14 mouse cellular contexts compared by ENCODE assay signal in the genomic region with DNA sequence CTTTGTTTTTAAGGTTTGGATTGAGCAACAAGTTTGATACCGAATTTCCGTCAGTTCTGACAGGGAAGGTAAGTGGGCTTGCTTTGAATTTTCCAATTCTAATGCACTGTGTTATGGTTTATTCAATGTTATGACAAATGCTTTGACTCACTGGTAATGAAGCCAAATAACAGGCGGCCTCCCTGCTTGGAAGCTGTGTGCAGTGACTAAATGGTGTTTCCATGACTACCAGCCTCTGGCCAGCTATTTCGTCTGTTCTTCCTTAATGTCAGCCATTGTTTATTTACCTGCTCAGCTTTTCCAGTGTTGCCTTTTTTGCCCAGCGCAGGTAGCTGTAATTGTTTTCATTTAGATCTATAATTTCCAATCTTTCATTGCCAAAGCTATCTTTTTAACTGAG. TPM values are rescaled to one million over a fixed set of nuclear protein-coding genes. Genes with fewer than 3 reads are reported as not detected.
DNase-seq lines count a peak whose midpoint lies in the region; ATAC-seq and TF ChIP-seq lines count a peak whose summit lies in the region.
"Had no signal": no experiment of that assay in that cellular context is flagged by ENCODE, and none has a peak within 500 bp of the region (broad histone marks: within the 10 kb centered on the region; RNA-seq: fewer than 3 reads in every experiment).

No protein-coding gene starts in this region.

- no peak for DNase-seq in hindbrain, embryonic 10.5 days (ENCODE audit: low spot score)
- peak; percentile 62 for DNase-seq in adipocyte (ENCODE audit: low spot score)
- peak; percentile 22 for DNase-seq in forebrain, postnatal 0 days
- no peak for DNase-seq in testis, postnatal 10 days (ENCODE audit: low spot score)
- no peak for DNase-seq in frontal cortex, postnatal 25 days (ENCODE audit: low spot score in 2 of 2)
- DNase-seq: heart, postnatal 4 days; kidney, postnatal 25 days had no signal

- no peaks in the 10 kb centered on the region; the same call in 1 of the 2 replicates for H3K4me1 ChIP-seq in hindbrain, embryonic 15.5 days (replicated peaks)
- no peaks in the 10 kb centered on the region for H3K4me1 ChIP-seq in hindbrain, embryonic 10.5 days (replicated peaks)
- H3K4me1 ChIP-seq in midbrain, embryonic 15.5 days, result 0 out of 2 replicates have a peak, but pooled peaks cover 3% of the 10 kb centered on the region
- 0 out of 2 replicates have a peak, but pooled peaks cover 3% of the 10 kb centered on the region for H3K4me1 ChIP-seq in midbrain, embryonic 13.5 days (replicated peaks)
- H3K4me1 ChIP-seq in forebrain, postnatal 0 days (ENCODE audit: insufficient read depth), result no peaks in the 10 kb centered on the region
- H3K4me1 ChIP-seq: limb, embryonic 13.5 days had no signal

- no peak overlapping the region for H3K4me3 ChIP-seq in hindbrain, embryonic 15.5 days
- H3K4me3 ChIP-seq in hindbrain, embryonic 10.5 days, result no peak overlapping the region
- H3K4me3 ChIP-seq in midbrain, embryonic 15.5 days, result no peak overlapping the region
- no peak overlapping the region for H3K4me3 ChIP-seq in midbrain, embryonic 13.5 days (replicated peaks)
- H3K4me3 ChIP-seq in forebrain, postnatal 0 days (ENCODE audit: low read depth, low read length), result no peak overlapping the region
- H3K4me3 ChIP-seq: limb, embryonic 13.5 days had no signal

- H3K4me2 ChIP-seq in hindbrain, embryonic 15.5 days, result no peak overlapping the region
- H3K4me2 ChIP-seq in midbrain, embryonic 15.5 days, result no peak overlapping the region
- H3K4me2 ChIP-seq in midbrain, embryonic 13.5 days (replicated peaks), result no peak overlapping the region
- H3K4me2 ChIP-seq in forebrain, postnatal 0 days (ENCODE audit: low read depth), result no peak overlapping the region
- H3K4me2 ChIP-seq: limb, embryonic 13.5 days had no signal

- 37% methylated on average over 5 of the region's 5 CpGs for WGBS in hindbrain, embryonic 15.5 days
- WGBS in hindbrain, embryonic 10.5 days, result 66% methylated on average over 5 of the region's 5 CpGs
- 49% methylated on average over 5 of the region's 5 CpGs for WGBS in midbrain, embryonic 15.5 days
- 57% methylated on average over 5 of the region's 5 CpGs for WGBS in midbrain, embryonic 13.5 days
- WGBS in forebrain, postnatal 0 days, result 36% methylated on average over 5 of the region's 5 CpGs

- no peaks in the 10 kb centered on the region for H3K36me3 ChIP-seq in hindbrain, embryonic 15.5 days
- H3K36me3 ChIP-seq in hindbrain, embryonic 10.5 days, result no peaks in the 10 kb centered on the region
- no peaks in the 10 kb centered on the region for H3K36me3 ChIP-seq in midbrain, embryonic 15.5 days (replicated peaks)
- no peaks in the 10 kb centered on the region for H3K36me3 ChIP-seq in midbrain, embryonic 13.5 days
- H3K36me3 ChIP-seq in forebrain, postnatal 0 days (ENCODE audit: insufficient read depth), result no peaks in the 10 kb centered on the region
- H3K36me3 ChIP-seq: limb, embryonic 13.5 days had no signal

- peaks cover 22% of the 10 kb centered on the region for H3K27me3 ChIP-seq in hindbrain, embryonic 15.5 days
- H3K27me3 ChIP-seq in hindbrain, embryonic 10.5 days (ENCODE audit: insufficient read depth, poor library complexity, severe bottlenecking), result peaks cover 80% of the 10 kb centered on the region
- peaks cover 22% of the 10 kb centered on the region; the same call in 1 of the 2 replicates for H3K27me3 ChIP-seq in midbrain, embryonic 15.5 days (replicated peaks)
- peaks cover 48% of the 10 kb centered on the region for H3K27me3 ChIP-seq in midbrain, embryonic 13.5 days
- H3K27me3 ChIP-seq in forebrain, postnatal 0 days (ENCODE audit: insufficient read depth, low read length), result no peaks in the 10 kb centered on the region; the same call in 1 of the 2 replicates

- TF ChIP-seq CTCF in forebrain, postnatal 0 days (IDR thresholded peaks at IDR 0.05; ENCODE audit: low read depth), result no peak

- ATAC-seq in hindbrain, embryonic 15.5 days (ENCODE audit: low FRiP score, low read depth), result peak; percentile 63
- peak; percentile 52; the same call in 1 of the 2 replicates for ATAC-seq in midbrain, embryonic 15.5 days (replicated peaks)
- ATAC-seq in midbrain, embryonic 13.5 days, result no peak
- no peak for ATAC-seq in forebrain, postnatal 0 days

- no peak overlapping the region for H3K27ac ChIP-seq in hindbrain, embryonic 15.5 days (replicated peaks)
- no peak overlapping the region for H3K27ac ChIP-seq in hindbrain, embryonic 10.5 days
- H3K27ac ChIP-seq in midbrain, embryonic 15.5 days, result 0 out of 2 replicates have a peak overlapping the region, but pooled peaks have one; percentile 30
- no peak overlapping the region for H3K27ac ChIP-seq in midbrain, embryonic 13.5 days
- H3K27ac ChIP-seq in forebrain, postnatal 0 days (ENCODE audit: low read depth, low read length), result no peak overlapping the region
- H3K27ac ChIP-seq: limb, embryonic 13.5 days; stomach, postnatal 0 days had no signal

- H3K9ac ChIP-seq in hindbrain, embryonic 15.5 days, result no peak overlapping the region
- no peak overlapping the region for H3K9ac ChIP-seq in midbrain, embryonic 15.5 days
- H3K9ac ChIP-seq in midbrain, embryonic 13.5 days (replicated peaks), result no peak overlapping the region
- H3K9ac ChIP-seq in forebrain, postnatal 0 days, result no peak overlapping the region
- H3K9ac ChIP-seq: limb, embryonic 13.5 days had no signal

- no peaks in the 10 kb centered on the region for H3K9me3 ChIP-seq in hindbrain, embryonic 15.5 days
- no peaks in the 10 kb centered on the region for H3K9me3 ChIP-seq in hindbrain, embryonic 10.5 days
- no peaks in the 10 kb centered on the region for H3K9me3 ChIP-seq in midbrain, embryonic 15.5 days
- H3K9me3 ChIP-seq in midbrain, embryonic 13.5 days, result no peaks in the 10 kb centered on the region
- no peaks in the 10 kb centered on the region for H3K9me3 ChIP-seq in forebrain, postnatal 0 days (ENCODE audit: low read length)
- H3K9me3 ChIP-seq: limb, embryonic 13.5 days had no signal

RNA-seq across cellular contexts. Expression of gene Chic1, which starts 9.9 kb away (rescaled TPM):
- 6.7 and 7.0 TPM in 2 replicates for polyA plus RNA-seq in hindbrain, embryonic 15.5 days (2015; fragmentation: Nextera tagmentation; extraction: Ambion mirVana)
- 4.4 and 5.5 TPM in 2 replicates for polyA plus RNA-seq in hindbrain, embryonic 10.5 days (2016; fragmentation: Nextera tagmentation; extraction: Ambion mirVana)
- 7.4 and 8.3 TPM in 2 replicates for polyA plus RNA-seq in midbrain, embryonic 15.5 days (2015; fragmentation: Nextera tagmentation; extraction: Ambion mirVana)
- 8.4 and 8.9 TPM in 2 replicates for polyA plus RNA-seq in midbrain, embryonic 13.5 days (2015; fragmentation: Nextera tagmentation; extraction: Ambion mirVana)
- 10.8 and 13.5 TPM in 2 replicates for total RNA-seq in forebrain, postnatal 0 days (2014; rRNA removed)
- polyA plus RNA-seq in forebrain, postnatal 0 days (2015; fragmentation: Nextera tagmentation; extraction: Ambion mirVana), result 1.4 and 3.4 TPM in 2 replicates

RNA-seq across cellular contexts. Expression of gene Cdx4, which starts 45.0 kb away (rescaled TPM):
- not detected in 2 replicates for polyA plus RNA-seq in hindbrain, embryonic 15.5 days (2015; fragmentation: Nextera tagmentation; extraction: Ambion mirVana)
- not detected in 2 replicates for polyA plus RNA-seq in hindbrain, embryonic 10.5 days (2016; fragmentation: Nextera tagmentation; extraction: Ambion mirVana)
- polyA plus RNA-seq in midbrain, embryonic 15.5 days (2015; fragmentation: Nextera tagmentation; extraction: Ambion mirVana), result not detected in 2 replicates
- not detected in 2 replicates for polyA plus RNA-seq in midbrain, embryonic 13.5 days (2015; fragmentation: Nextera tagmentation; extraction: Ambion mirVana)
- total RNA-seq in forebrain, postnatal 0 days (2014; rRNA removed), result not detected in 2 replicates
- not detected in 2 replicates for polyA plus RNA-seq in forebrain, postnatal 0 days (2015; fragmentation: Nextera tagmentation; extraction: Ambion mirVana)
- total RNA-seq: heart, postnatal 4 days had no signal
- polyA plus RNA-seq: gonadal fat pad, adult 2 months; limb, embryonic 13.5 days; lung, embryonic 16.5 days; stomach, postnatal 0 days had no signal

RNA-seq across cellular contexts. Expression of gene Tsx, which starts 48.1 kb away (rescaled TPM):
- polyA plus RNA-seq in hindbrain, embryonic 15.5 days (2015; fragmentation: Nextera tagmentation; extraction: Ambion mirVana), result 0.26 and 0.34 TPM in 2 replicates
- 0.21 TPM in 1 of 2 replicates, not detected in the other for polyA plus RNA-seq in hindbrain, embryonic 10.5 days (2016; fragmentation: Nextera tagmentation; extraction: Ambion mirVana)
- polyA plus RNA-seq in midbrain, embryonic 15.5 days (2015; fragmentation: Nextera tagmentation; extraction: Ambion mirVana), result 0.28 and 0.37 TPM in 2 replicates
- 0.34 and 0.35 TPM in 2 replicates for polyA plus RNA-seq in midbrain, embryonic 13.5 days (2015; fragmentation: Nextera tagmentation; extraction: Ambion mirVana)
- total RNA-seq in forebrain, postnatal 0 days (2014; rRNA removed), result not detected in 2 replicates
- 0.30 and 0.52 TPM in 2 replicates for polyA plus RNA-seq in forebrain, postnatal 0 days (2015; fragmentation: Nextera tagmentation; extraction: Ambion mirVana)
- total RNA-seq: heart, postnatal 4 days had no signal
- polyA plus RNA-seq: gonadal fat pad, adult 2 months; stomach, postnatal 0 days had no signal

RNA-seq across cellular contexts. Expression of gene Gm26992, which starts 55.6 kb away (rescaled TPM):
- not detected in 2 replicates for polyA plus RNA-seq in hindbrain, embryonic 15.5 days (2015; fragmentation: Nextera tagmentation; extraction: Ambion mirVana)
- not detected in 2 replicates for polyA plus RNA-seq in hindbrain, embryonic 10.5 days (2016; fragmentation: Nextera tagmentation; extraction: Ambion mirVana)
- polyA plus RNA-seq in midbrain, embryonic 15.5 days (2015; fragmentation: Nextera tagmentation; extraction: Ambion mirVana), result not detected in 2 replicates
- polyA plus RNA-seq in midbrain, embryonic 13.5 days (2015; fragmentation: Nextera tagmentation; extraction: Ambion mirVana), result not detected in 2 replicates
- not detected in 2 replicates for total RNA-seq in forebrain, postnatal 0 days (2014; rRNA removed)
- polyA plus RNA-seq in forebrain, postnatal 0 days (2015; fragmentation: Nextera tagmentation; extraction: Ambion mirVana), result 0.48 TPM in 1 of 2 replicates, not detected in the other
- total RNA-seq: heart, postnatal 4 days had no signal
- polyA plus RNA-seq: gonadal fat pad, adult 2 months; limb, embryonic 13.5 days; lung, embryonic 16.5 days; stomach, postnatal 0 days had no signal

Comparison
In these comparisons a context has a peak if more than half of its experiments do, and no peak if none do; other contexts are left out.
1. ATAC-seq: peak in hindbrain, embryonic 15.5 days (single experiment) and midbrain, embryonic 15.5 days (single experiment); none in midbrain, embryonic 13.5 days (single experiment) and forebrain, postnatal 0 days (single experiment).
2. DNase-seq: peak in adipocyte (single experiment) and forebrain, postnatal 0 days (single experiment); none in hindbrain, embryonic 10.5 days (single experiment), testis, postnatal 10 days (single experiment) and frontal cortex, postnatal 25 days (0 of 2).